Mouse (Mus musculus) stomach, postnatal 0 days (tissue): ENCODE measurements around the gene Fbxo11.
"Not testable (repeated sequence)": the region's sequence is repeated elsewhere in the genome, so short reads cannot be mapped to it uniquely, and the experiment has no call there.

Source experiments
- CTCF ChIP-seq: IDR thresholded peaks from 2 replicates; pipeline ENCODE4 v1.5.1; 2016; ENCODE audit warnings: antibody characterized with exemption, low read depth, mild to moderate bottlenecking, moderate library complexity
- EP300 ChIP-seq: optimal IDR thresholded peaks from 2 replicates; pipeline ENCODE3; 2016; ENCODE audit warnings: antibody characterized with exemption

DNA sequence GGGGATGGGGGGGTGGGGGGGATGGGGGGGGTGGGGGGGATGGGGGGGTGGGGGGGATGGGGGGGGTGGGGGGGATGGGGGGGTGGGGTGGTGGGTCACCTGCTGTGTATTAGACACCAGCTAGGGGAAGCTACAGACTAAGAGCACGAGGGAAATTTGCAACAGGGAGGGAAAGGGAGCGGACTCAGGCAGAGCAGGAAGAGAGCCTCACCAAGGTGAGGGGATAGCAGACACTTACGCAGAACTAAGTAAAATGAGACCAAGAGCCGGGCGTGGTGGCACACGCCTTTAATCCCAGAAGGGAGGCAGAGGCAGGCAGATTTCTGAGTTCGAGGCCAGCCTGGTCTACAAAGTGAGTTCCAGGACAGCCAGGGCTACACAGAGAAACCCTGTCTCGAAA is 49.1 kb downstream of the Fbxo11 start:
- not testable (repeated sequence) for TF ChIP-seq CTCF, EP300
